Mouse (Mus musculus) frontal cortex, postnatal 14 days (tissue): Measurements from ENCODE around the gene Rora.

Source experiments
- DNase-seq, 2 experiments: peaks; one replicate each; pipeline ENCODE4 v3.0.0; 2022; ENCODE audit warnings: low spot score in 2 of 2

The Rora gene

DNA sequence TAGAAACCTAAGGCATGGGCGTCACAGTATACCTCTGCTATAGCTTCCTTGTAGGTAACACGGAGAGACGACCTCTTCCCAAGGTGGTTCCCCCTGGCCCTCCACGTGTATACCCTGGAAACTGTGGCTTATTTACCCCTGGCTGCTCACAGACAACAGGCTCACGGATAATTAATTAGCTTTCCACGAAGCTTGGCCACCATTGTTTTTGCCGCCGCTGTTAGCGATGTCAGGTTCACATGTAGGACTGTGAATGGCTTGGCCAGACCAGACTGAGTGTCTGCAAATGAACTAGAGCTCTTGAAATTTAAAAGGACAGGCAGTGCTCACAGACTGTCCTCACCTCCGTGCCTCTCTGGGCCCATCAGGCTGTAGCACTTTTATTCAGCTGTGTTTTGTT is 483.8 kb downstream of the Rora start:
- DNase-seq = no peak

DNA sequence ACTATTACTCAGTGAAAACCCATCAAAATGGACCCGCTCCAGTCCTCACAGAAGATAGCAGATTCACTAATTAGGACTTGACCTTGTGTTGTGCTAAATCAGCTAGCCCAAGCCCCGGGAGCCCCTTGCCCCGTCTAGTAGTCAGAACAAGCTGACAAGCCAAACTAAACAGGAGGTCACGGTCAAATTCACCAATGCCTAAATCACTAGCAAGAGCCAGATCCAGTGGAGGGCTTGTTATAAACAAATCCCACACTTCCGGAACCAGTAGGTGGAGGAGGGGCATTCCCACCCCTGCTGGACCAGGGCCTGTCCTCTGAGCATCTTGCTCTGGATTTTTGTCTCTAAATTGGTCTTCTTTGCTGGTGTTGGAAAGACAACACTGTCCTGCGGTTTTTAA is 486.6 kb downstream of the Rora start:
- no peak for DNase-seq

DNA sequence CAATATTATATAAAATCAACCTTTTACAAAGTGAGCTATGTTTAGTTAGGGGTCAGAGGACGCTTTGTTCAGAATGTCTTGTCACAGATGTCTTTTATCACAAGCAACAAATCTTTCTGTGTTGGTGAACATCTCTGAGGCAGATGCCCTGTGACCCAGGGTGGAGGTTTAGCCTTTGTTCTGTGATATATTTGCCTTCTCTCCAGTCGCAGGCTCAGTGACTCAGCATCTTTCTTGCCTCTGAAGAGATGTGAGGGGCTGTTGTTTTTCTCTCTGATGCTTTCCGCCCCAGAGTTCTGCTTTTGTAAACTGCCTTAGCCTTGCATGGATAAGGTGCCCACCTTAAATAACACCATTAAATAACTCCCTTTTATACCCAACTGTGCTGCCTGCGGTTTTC is 488.3 kb downstream of the Rora start:
- DNase-seq = no peak

DNA sequence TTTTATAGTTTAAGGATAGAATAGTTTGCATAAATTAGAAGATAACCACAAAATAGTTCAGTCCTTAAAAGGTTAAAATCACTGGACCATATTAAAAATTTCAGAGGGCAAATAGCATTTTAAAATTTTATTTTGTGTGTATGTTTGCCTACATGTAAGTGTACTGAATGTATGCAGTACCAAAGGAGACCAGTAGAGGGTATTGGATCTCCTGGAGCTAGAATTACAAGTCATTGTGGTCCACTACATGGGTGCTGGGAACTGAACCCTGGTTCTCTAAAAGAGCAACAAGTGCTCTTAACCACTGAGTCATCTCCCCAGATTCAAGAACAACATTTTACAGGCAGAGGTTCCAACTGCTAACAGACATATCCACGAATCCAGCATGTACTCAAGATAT is 493.4 kb downstream of the Rora start:
- DNase-seq = no peak

DNA sequence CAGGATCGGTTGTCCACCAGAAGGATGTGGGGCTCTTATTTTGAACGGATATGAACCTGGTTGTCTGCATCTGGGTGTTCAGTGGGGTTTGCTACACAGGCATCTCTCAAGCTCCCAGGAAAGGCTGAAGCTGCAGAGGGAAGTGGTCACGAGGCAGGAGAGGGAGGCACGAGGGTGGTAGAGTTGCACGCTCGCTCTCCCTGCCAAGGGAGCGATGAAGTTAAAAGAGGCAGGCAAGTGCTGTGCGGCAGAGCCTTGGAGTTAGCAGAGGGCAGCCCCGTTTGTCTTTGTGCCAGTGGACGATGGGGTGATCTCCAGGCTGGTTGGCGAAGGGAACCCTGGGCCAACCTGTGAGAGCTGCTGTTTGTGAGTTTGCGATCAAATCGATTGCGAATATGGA is 496.6 kb downstream of the Rora start:
- DNase-seq = no peak

DNA sequence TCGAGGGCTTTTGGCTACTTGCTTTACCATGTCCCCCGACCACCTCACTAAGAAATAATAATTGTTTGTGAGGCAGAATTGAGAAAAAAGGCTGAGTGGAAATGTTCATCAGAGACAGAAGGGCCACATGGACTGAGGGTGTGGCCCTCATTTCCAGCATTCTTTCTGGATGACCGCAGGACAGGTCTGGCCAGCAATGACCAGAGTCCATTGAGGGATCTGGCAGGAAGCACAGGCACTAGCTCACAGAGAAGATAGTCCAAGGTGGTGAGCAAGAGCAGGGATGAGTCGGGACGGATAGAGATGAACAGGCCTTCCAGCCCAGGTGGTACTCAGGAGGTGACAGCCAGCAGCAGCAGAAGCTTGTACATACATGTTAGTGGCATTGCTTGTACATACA is 501.1 kb downstream of the Rora start:
- DNase-seq = no peak

DNA sequence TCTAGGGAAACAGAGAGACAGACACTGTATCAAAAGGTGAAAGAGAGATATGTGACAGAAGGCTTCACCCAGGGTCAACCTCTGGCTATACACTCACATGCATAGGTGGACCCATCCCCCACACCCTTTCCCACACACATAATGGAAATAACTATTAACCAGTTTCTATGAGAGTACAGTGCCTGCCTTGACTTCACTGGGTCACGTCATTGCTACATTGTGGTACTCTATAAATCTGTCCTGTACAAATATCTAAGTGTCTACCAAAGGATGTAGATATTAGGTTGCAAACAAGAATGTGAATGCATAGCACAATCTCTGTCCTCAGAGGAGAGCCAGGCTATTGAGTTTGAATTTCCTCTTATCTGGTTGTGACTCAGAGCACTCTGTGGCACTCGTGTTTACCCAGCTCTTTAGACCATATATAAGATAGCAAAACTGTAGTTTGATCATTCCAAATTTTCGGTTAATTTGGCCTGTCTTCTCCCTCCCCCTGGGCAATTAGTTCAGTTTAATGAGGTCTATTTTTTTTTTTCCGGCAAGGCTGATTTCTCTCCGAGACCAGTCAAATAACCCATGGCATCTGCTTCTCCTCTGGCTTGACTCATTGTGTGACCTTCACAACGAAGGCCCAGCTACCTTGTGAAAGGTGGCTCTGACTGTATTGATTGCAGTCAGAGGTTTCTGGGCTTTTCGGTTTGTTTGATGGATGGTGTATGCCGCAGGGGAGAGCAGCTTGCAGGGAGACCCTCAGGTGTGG is 502.4 kb downstream of the Rora start:
- no peak for DNase-seq

DNA sequence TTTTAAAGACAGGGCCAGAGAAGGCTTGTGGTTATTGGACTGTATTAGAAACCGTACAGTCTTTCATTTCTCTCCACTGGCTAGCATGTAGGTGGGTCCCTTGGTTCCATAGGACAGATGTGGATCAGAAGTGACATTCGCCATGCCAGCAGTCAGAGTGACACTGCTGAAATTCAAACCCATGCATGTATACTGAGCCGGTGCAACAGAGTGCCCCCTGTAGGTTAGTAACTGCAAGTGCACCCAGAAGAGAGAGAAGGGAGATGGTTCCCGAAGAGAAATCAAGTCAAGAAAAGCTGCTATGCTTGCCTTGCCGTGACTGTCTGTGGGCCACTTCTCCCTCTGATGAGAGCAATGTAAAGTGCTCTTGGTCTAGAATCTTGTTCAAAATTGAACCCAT is 507.2 kb downstream of the Rora start:
- DNase-seq = no peak

DNA sequence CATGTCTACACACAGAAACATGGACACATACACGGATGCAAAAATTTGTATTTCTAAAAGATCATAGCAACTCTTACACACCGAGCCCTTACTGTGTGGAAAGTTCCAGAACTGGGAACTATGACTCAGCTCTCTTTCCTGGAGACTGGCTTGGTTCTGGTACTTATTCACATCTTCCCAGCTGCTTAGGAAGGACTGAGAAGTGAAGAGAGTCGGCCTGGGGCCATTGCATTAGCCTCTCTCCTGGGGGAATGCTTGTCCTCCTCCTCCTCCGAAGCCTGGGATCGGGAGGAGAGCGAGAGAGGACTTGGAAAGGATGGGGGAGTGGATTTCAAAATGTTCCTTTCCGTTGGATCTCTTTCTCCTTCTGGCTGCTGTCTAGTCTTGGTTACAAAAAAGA is 511.1 kb downstream of the Rora start:
- DNase-seq = no peak

DNA sequence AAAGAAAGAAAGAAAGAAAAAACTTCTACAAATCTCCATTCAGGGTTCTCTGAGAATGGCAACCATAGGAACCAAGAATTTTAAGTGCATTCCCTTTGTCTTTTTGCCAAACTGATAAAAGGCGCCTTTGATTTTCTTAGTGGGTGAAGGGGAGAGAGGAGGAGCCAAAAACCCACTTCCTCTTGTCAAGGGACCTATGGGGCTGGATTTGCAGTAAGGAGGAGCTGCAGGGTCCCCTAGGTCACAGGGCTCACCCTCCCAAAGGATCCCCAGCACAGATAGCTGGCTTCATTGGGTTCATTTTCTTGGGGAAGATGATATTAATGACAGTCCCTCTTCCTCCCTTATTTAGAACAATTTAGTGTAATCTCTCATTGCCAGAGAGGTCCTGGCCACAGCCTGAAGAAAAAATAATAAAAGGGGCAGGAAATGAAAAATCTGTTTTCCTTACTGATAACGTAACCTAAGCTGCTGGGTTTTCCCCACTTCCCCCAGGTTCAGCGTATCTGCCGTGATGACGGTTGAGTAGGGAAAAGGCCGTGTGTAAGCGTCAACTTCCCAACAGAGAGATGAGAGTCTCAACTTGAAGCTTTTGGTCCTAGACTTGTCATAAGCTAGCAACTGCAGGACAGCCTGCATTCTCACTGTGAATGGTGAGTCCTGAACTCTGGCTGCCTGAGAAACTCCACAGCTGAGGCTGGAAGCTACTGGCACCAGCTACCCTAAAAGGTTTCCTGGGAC is 511.7 kb downstream of the Rora start:
- no peak for DNase-seq

DNA sequence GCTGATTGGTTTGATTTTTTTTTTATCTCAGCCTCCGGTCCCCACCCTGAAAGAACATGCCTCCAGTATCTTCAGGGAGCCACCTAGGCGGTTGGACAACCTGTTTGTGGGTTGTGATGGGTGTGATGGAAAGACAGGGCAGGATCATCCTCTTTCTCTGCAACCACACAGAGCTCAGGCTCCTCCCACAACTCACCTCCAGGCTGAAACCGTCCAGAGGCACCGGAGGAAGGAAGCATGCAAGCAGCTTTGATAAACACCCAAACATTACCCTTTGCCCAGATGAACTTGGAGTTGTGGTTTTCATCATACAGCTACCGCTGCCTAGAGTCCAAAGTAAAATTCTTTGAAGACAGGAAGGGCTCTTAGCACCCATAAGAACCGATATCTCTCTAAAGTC is 520.5 kb downstream of the Rora start:
- no peak for DNase-seq

DNA sequence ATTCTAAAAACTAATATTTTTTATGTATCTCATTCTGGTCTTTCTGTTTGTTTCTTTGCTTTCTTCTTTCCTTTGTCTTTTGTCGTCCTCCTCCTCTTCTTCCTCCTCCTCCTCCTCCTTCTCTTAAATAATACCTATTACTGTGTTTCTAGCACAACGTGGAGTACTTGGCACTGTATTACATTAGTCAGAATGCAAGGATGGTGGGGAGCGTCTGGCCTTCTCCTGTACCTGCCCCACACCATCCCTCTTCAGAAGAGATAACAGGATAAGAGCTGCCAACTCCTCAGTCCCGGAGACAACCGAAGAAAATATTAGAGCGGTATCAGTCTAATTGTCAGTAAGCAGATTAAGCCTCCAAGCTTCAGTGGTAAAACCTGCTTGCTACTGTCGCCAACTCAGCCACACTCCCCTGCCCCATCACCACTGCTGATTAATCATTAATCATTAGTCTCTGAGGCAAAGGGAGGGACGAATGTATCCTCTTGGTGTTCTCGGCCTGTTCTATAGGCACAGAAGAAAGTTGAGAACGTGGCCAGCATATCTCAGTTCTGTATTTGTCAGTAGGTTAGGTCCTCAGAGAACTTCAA is 521.0 kb downstream of the Rora start:
- no peak for DNase-seq

DNA sequence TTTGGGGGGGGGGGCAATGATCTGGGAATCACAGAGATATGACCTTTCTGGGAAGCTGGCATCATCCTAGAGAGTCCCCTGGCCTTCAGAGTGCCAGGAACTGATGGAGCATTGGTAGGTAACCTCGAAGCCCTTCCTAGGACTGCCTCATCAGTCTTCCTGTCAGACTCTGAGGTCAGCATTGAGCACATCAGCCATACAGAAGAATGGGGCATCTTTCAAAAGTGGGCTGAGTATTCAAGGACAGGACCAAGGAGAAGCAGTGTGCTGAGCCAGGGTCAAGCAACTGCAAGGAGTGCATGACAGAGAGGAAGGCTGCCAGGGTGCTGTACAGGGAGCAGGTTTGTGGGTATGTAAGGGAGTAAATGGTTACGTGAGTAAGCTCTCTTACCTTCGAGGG is 523.4 kb downstream of the Rora start:
- DNase-seq = no peak

DNA sequence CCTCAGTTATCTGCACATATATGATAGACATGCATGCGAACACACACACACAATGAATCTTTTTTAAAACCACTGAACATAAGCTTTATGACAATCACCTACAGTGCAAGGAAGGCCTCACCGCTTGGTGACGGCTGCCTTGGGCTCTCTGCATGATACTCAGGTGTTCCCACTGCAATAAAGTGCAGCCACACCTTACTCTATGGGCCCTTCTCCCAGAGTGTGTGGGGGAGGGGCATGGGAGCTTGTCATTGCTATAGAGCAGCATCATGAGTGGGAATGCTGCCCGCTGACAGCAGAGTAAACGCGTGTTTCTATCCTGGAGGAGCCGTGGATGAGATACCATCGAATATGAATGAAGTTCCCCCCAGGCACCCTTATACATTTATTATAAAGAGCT is 525.6 kb downstream of the Rora start:
- DNase-seq = no peak

DNA sequence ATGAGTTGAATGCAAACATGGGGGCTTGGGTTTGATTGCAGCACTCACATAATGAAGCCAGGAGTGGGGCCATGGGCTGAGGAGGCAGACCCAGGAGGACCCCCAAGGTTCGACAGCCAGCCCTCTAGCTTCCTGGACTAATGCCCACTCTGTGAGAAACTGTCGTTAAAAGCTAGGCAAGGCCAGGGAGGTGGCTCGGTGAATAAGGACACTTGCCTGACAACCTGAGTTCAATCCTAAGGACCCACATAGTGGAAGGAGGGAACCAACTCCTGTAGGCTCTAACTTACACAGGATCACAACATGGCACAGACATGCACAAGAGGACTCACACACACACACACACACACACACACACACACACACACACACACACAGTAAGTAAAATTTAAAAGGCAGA is 527.4 kb downstream of the Rora start:
- DNase-seq = no peak

DNA sequence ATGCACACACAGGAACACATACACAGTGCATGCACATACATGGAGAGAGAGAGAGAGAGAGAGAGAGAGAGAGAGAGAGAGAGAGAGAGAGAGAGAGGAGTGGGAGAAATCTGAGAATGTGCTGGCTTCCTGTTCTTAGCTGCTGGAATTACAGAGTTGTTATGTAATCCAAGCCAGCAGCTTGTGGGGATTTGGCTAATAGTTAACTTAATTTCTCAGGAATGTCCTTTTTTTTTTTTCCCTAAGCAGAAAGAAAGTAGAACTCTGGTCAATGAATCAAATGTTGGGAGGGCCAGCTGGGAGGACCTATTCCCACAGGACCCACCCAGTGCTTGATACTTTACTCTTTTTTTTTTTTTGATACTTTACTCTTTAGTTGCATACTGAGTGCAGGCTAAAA is 527.8 kb downstream of the Rora start:
- DNase-seq = no peak

DNA sequence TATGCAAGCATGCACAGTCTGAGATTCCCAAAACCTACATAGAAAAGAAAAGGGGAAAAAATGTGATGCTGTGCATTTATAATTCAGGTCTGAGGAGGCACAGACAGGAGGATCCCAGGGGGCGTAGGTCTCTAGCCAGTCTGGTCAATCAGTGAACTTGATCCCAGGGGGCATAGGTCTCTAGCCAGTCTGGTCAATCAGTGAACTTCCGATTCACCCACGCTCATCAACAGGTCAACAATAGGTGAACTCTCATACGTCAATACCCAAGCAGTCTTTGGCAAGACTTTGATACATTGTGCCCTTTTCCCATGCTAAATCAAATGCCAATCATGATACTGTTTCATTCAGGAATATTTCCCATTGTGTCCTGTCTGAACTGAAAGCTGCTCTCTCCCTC is 530.3 kb downstream of the Rora start:
- no peak for DNase-seq

DNA sequence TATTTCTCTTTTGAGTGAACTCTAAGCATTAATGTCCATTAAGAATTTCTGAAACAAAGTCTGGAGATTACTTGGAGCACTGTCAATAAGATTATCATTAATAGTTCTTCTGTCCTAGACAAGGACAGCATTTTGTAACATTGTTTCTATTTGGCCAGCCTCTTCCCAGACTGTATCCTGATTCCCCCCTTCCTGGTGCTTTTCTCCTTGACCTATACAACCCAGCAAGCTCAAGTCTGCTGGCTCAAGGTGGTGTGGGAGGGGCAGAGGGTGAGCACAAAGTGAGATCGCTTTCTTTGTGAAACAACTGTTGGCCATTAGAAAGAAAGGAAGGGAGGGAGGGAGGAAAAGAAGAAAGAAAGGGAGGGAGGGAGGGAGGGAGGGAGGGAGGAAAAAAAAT is 537.1 kb downstream of the Rora start:
- no peak for DNase-seq

DNA sequence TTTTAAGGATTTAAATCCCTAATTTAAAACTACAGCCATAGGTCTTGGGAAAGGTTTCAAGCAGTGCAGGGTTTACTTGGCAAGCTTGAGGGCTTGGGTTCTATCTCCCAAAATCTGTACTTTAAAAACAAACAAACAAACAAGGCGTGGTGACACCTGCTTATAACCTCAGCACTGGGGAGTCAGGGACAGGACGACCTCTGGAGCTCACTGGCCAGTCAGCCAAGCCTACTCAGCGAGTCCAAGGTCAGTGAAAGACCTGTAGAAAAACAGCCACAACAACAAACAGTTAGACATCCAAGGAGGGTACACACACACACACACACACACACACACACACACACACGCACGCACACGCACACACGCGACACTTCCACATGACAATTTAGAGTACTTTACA is 538.9 kb downstream of the Rora start:
- no peak for DNase-seq

DNA sequence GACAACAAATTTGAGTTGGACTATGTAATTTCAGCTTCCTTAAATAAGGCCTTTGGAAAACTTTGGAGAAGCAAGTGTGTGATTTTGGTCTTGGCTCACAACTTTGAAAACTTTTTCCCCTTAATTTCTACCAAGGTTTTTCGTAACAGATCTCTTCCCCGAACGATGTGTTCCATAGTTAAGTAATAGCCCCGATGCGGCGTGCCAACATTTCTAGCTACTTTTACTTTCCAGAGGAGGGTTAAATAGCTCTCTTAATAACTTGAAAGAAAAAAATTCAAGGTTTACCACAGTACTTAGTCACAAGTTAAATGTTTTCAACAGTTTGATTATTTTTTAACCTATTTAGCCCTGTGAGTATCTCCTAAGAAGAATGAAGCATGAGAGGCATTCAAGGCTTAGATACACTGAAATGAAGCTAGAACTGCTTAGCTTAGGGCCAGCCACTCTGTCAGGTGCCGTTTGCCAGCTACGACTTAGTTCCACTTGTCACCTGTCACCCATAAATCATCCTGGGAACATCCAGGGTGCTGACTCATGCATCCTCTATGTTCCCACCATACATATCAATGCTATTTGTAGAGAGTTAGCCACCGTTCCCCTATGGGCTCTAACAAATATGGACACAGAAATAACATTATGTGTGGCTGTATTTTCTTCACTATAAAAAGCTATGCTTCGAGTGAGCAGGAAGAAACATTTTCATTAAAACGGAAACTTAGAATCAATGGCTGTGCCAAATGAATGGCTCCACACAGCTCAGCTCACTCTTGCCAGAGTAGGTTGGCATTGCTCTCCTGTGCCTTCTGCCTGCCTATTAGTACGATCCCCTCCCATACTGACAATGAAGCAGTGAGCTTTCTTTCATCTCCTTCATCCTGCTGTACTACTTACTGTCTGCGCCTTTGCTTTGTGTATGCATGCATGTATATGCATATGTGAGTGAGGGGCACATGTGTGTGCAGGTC is 541.3 kb downstream of the Rora start:
- DNase-seq = no peak

DNA sequence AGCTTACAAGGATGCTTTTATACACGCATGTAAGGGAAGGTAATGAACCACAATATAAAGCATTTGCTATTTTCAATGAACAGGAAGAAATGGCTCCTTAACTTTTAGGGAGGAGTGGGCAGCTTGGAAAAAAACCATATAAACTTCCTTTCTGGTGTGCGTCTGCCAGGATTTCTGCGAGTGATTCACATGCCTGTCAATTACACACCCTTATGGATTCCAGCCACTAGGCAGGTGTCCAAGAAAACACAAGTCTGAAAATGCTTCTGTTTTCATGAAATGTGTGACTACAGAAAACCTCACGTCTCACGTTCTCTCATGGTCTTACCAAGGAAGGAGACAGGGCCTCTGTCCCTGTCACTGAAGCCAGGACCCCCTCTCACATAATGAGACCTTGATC is 560.2 kb downstream of the Rora start:
- DNase-seq = no peak

DNA sequence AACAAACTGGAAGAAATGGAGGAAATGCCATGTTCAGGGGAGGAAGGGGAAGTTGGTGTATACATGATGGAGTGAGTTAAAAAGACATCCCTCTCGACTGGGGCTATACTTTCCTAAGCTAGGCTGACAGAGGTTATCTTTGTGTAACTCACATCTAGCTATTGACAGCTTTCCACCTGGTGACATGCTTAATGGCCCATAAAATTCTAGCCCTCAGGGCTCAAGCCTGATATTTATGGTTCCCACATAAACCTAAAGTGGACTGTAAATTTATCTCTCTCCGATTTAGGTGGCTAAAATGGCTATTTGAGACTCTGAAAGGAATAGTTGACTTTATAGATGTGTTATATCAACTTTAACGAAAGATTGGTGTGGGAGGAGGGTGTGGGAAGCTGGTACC is 571.3 kb downstream of the Rora start:
- DNase-seq = no peak
